Mouse (Mus musculus): ENCODE data around the gene Cga.

The Cga gene

DNA sequence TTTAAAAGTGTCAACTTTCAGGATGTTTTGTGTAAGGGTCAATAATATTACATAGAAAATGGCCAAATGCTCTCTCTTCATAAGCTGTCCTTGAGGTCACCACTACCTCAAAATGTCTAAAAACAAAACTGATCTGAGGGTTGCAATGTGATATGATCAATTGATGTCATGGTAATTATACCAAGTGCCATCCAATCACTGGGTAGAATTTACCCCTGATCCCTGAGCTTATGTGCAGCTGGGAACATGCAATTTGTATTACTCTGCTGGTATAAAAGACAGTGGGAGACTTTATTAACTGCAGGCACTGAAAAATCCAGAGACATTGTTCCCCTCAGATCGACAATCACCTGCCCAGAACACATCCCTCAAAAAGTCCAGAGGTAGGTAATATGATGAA lies at the start of gene Cga:
Cga (plus strand) TSS at position 301 of the 400 bp plus-strand sequence.
- DNase-seq (ENCODE audit: low read depth, low spot score): no peak

DNA sequence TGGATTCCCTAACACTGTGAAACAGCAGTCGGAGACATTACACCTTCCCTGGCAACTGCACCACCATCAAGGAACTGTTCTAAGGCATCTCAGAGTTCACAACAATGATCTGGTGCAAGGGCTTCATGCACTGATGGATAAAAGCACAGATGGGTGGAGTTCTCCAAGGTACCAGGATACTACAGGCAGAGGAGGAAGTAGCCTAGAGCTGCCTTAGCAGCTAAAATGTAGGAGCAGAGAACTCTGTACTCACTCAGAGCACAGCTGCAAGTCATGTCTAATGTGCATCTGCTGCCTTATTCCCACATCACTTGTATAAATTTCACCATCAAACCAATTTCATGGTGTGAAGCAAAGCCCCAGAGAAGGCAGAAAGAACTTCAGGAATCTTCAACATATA lies 49.7 kb upstream of the Cga start:
- no peak for DNase-seq (ENCODE audit: low read depth, low spot score)

DNA sequence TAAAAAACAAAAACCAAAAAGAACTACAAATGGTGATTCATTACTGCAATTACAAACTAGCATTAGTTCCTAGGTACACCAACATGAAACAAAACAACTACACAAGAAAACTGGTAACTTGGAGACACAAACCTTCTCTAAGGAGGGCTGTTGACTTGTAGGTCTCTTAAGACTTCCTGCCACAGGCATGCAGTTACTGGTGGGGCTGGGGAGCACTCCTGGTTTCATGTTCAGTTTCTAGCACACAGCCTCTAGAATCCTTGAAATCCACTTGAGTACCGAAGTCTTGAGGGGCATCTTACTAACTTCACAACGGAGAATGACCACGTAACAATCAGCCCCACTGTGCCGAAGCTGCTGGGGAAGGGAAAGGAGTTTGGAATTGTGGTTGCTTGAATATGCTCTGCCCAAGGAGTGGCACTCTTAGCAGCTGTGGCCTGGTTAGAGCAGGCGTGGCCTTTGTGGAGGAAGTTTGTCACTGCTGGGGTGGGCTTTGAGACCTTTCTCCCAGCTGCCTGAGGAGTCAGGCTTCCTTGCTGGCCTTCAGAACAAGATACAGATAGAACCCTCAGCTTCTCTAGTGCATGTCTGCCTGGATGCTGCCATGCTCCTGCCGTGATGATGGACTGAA lies 45.8 kb upstream of the Cga start:
- DNase-seq (ENCODE audit: low read depth, low spot score): no peak

DNA sequence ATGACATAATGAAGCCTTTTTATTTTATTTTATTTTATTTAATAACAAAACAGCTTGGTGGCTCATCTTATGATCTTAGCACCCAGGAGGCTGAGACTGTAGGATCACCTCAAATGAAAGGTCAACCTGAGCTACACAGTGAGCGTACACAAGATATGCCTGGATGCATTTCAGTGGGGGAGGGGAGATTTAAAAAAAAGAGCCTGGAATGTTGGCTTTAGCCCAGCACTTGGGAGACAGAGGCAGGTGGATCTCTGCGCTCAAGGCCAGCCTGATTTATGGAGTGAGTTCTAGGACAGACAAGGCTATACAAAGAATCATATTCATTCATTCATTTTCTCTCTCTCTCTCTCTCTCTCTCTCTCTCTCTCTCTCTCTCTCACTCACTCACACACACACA lies 43.4 kb upstream of the Cga start:
- DNase-seq (ENCODE audit: low read depth, low spot score): no peak

DNA sequence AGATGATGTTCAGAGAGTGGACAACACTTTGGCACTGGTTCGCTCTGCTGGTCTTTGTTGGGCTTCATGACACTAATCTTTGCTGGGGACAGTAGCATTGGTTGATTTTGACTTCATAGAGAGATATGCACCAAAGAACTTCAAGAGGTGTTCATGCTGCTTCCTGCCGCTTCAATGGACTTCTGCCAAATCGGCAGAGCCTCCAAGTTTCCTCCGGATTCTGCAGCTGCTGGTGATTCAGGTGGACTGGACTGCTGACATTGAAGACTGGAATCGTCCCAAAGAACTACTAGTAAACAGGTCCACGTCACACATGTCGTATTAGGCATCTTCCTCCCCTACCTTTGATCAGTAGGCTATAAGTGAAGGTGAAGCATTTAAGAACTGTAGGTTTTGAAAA lies 41.5 kb upstream of the Cga start:
- DNase-seq (ENCODE audit: low read depth, low spot score): peak; percentile 11

DNA sequence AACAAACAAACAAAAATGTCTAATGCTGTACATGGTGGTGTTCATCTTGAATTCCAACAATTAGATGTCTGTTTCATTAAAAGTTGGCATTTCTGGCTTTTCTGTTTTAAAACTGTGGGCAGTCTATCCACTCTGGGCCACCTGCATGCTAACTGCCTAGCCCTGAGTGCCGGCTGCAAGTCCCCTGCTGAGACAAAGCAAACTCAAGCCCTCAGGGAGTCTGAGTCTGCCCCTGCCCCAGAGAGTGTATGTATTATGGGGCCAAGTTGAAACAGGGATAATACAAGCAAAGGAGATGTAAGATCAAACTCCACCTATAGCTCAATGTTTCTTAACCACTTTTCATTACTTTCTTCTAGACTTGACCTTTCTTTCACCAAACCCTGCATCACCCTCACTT lies 37.6 kb upstream of the Cga start:
- no peak for DNase-seq (ENCODE audit: low read depth, low spot score)

DNA sequence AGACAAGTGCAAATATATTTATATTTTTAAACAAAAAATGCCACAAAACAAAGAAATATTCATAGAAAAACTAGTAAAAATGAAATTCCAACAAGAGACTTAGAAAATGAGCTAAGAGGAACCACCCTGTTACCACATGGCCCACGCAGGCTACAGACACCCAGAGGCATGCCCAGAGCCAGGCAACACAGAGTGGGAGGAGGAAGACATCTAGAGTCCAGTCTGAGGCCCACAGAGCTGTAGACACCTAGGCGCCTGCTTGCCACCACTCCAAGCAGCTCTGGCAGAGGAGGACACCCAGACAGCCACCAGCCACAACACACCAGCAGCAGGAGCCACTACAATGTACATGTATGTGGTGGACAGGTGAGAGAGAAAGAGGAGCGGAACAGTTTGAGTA lies 34.7 kb upstream of the Cga start:
- no peak for DNase-seq (ENCODE audit: low read depth, low spot score)

DNA sequence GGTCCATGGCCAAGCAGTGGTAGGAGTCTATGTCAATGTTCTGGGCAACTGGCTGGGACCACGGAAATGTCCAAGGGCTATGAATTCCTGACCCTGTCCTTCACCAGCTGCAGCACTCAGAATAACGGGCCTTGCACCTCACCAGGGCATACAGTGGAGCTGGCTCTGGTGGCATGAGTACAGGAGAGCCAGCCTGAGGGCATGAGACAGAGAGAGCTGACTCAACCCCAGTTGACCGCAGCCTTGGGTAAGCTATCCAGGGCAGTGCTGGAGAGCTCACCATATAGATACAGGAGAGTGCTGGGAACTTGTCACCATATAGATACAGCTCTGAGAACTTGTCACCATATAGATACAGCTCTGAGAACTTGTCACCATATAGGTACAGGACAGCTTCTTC lies 34.2 kb upstream of the Cga start:
- no peak for DNase-seq (ENCODE audit: low read depth, low spot score)

DNA sequence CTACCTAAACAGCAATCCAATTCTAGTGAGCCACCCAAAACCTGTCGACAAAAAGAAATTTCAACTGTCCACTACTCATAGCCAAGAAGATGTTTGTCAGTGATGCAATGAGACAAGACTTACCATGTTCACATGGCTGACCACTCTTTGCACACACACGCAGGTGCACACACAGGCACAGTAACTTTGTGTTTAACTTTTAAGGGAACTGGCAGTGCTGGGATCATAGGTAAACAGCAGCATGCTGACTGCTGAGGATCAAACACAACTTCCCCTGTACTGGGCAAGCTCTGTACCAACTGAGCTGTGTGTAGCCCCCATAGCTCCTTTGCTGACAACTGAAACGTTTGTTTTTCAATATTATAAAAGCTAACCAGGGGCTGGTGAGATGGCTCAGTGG lies 32.1 kb upstream of the Cga start:
- no peak for DNase-seq (ENCODE audit: low read depth, low spot score)

DNA sequence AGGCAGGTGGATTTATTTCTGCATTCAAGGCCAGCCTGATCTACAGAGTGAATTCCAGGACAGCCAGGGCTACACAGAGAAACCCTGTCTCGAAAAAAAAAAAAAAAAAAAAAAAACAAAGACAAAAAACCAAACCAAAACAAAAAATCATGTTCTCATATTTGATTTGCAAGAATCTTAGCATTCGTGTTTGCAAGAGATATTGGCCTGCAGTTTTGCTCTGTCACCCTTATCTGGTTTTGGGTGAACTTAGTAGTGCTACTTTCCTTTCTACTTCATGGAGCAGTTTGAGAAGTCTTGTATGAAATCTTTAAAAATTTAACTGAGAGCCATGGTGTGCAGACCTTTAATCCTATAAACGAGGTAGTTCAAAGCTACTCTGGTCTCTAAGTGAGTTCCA lies 23.8 kb upstream of the Cga start:
- DNase-seq (ENCODE audit: low read depth, low spot score): no peak

DNA sequence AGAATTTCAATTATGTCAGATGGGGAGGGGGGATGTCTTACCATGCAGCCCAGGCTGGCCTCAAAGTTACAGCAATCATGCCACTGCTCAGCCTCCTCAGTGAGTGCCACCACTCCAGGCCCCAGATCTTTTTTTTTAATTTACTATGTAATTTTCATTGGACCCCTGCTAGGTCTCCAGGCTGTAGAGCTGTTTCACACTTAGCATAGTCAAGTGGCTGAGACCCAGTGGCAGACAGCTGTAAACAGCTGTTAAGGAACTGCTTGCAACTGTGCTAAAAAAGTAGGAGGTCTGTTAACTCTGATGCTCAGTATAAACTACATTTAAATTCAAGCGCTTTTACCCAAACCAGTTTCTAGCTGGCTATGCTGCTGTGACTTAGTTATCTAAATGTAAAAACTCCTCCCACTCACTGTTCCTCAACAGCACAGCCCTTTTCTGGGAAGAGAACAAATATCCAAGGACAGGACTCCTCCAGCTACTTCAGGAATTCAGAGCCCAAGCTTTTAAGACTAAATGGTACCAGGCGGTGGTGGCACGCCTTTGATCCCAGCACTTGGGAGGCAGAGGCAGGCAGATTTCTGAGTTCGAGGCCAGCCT lies 20.6 kb upstream of the Cga start:
- DNase-seq (ENCODE audit: low read depth, low spot score): no peak

DNA sequence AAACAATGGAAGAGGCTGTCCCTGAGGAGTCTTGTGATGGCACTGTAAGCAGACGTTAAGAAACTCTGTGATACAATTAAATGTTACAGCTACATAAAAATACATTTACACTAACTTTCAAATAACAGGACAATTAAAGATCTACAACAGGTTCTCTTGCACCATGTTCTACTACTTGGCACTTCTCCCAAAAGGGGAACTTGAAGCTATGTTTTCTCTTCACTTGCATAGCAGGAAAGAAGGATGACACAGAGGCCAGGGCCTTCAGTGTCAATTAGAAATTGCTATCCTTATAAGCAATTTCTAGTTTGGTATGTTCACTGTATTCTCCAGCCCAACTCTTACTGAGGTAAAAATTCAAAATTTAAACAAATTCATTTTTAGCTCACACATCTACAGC lies 19.3 kb upstream of the Cga start:
- no peak for DNase-seq (ENCODE audit: low read depth, low spot score)

DNA sequence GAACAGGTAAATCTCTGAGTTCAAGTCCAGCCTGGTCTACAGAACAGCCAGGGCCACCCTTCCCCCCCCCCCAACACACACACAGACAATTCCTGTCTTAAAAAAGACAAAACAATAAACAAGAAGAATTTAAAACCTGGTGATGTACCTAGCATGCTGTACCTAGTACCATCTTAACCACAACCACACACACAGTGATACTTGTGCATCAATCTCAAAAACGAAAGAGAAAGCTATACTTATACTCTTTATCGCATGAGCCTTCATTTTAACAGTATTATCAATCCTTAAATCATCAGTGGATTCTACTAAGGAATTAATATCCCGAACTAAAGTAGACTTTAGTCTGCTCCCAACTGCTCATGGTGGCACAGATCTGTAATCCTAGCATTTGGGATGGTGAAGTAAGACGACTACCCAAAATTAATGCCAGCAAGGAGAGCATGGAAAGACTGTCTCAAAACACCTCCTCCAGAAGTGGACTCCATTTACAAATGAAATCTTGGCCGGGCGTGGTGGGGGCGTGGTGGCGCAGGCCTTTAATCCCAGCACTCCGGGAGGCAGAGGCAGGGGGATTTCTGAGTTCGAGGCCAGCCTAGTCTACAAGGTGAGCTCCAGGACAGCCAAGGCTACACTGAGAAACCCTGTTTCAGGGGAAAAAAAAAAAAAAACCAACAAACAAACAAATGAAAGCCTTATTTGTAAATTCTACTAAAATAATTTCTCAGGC lies 12.5 kb upstream of the Cga start:
- no peak for DNase-seq (ENCODE audit: low read depth, low spot score)

DNA sequence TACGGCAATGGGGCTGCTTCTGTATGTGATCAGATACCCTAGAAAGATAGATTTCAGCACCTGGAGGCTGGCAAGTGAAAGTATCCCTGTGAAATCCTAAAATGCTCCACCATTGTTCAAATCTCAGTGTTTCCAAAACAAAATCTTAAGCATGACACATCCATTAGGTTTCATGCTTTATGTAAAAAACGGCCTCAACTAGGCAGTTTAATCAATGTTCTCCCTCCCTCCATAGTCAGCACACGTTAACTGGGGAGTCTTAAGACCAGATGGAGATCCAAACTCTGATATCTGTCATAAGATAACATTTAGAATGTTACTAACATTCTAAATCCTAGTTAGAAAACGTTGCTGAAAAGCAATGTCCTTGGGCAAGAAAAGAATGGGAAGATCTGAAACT lies 11.7 kb upstream of the Cga start:
- no peak for DNase-seq (ENCODE audit: low read depth, low spot score)

DNA sequence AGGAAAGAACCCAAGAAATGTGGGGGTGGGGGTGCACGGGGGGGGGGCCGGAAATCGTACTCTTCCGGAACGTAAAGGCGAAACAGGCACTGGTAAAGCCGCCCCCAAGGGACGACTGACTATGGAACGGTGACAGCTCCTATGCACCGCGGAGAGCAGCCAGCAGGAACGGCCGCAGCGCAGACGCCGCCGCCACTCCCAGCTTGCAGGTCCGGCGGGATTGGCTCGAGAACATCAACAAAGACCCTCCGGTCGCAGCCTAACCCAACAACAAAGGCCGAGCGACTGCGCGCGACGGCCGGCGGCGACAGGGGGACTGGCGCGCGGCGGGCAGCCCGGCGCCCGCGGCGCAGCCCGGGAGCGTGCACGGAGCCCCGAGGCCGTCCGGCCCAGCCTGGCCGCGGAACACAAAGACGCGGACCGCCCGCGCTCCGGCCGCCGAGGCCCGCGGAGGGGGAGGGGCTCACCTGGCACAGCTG lies 11.2 kb upstream of the Cga start:
- peak; percentile 10 for DNase-seq (ENCODE audit: low read depth, low spot score)

DNA sequence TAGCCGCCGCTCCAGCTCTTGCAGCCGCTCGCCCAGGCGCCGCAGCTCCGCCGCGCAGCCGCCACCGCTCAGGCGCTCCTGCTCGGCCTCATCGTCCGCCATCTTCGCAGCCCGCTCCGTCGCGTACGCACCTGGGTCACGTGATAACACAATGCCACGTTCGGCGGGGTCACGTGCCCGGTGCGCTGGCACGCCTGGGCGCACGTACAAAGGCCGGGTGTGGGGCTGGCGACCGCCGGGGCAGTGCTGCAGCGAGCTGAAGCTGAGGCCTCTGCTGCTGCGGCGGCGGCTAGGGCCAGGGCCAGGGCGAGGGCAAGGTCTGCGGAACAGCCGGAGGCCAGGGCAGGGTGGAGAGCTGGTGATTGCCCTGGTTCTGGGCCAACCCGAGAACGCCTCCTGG lies 10.8 kb upstream of the Cga start, which contains the start of gene Zfp292:
Zfp292 (minus strand) TSS at position 143 of the 400 bp plus-strand sequence.
- peak; percentile 86 for DNase-seq (ENCODE audit: low read depth, low spot score)

DNA sequence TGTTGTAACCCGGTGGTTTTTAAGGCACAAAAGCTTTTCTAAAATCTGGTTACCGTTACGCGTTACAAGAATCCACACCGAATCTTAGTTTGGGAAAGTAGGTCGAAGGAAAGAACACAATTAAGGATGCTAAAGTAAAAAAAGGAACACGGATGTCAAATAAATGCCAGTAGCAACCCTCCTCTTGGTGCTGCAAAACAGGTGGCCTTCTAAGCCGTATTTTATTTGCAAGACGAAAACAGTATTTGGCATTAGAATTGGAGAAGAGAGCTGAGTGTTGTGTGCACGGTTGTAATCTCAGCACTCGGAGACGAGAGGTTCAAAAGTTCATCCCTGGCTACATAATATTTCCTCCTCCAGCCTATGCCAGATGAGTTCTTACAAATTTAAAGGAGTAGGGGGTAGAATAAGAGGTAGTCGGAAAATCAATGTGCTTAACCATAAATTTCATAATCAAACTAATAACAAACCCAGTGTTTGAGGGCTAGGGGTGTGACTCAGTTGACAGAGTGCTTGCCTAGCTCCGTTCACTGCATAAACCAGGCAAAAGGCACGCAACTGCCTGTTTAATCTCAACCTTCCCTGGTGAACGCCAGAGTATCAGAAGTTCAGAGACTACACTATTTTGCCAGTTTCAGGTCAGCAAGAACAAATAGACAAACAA lies 10.1 kb upstream of the Cga start:
- DNase-seq (ENCODE audit: low read depth, low spot score): no peak

DNA sequence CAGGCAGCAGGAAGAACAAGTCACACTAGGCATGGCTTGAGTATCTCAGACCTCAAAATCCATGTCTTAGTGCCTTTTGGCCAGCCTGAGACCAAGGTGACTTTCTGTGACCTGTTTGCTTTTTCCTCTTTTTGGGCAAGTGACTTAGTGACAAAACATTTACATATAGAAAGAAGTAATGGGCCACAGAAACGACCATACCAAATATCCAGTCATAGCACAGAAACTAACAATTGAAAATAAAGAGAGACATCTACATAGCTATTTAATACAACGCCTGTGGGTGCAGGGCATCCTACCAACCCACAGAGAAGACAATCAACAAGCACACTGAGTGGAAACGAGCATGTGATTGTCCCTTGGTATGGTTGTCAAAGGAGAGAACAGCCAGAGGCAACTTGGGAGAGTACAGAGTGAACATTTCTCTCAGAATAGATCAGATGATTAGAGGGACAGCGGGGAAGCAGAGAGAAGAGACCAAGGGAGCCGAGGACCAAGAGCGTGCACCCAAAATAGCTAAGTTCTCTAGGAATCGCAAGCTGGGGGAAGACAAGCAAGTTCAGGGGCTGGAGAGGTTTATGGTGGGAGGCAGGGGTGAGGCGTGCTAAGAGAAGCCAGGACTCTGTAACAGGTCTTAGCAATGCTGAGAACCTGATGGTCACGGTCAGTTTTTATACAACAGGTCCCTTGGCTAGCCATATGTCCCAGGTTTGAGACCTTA lies 7.8 kb upstream of the Cga start:
- no peak for DNase-seq (ENCODE audit: low read depth, low spot score)

DNA sequence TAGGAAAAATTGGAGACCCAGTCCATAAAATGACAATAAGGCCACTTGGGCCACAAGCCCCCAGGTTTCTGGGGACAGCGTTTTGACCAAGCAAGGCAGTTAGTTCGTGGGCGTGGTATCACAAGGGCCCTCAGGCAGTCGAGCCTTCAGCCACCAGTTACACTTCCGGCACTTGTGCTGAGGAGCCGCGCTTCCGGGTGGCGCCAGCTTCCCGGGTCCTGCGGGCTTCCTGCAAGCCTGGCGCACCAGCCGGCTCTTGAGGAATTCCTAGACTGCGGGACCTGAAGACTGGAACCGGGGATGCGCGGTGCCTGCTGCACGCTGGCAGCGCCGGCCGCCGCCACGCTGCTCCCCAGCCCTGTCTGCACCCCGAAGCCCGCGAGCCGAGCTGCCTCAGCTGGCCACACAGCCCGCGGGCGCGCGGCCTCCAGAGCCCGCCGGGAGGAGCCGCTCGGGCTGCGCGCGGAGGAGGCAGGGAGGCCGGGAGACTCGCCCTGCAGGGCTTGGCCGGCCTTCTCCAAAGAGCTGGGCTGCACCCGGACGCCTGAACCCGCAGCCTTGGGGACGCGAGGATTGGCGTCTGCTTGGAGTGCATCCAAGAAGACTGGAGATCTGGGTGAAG lies 7.0 kb upstream of the Cga start:
- peak; percentile 67 for DNase-seq (ENCODE audit: low read depth, low spot score)

DNA sequence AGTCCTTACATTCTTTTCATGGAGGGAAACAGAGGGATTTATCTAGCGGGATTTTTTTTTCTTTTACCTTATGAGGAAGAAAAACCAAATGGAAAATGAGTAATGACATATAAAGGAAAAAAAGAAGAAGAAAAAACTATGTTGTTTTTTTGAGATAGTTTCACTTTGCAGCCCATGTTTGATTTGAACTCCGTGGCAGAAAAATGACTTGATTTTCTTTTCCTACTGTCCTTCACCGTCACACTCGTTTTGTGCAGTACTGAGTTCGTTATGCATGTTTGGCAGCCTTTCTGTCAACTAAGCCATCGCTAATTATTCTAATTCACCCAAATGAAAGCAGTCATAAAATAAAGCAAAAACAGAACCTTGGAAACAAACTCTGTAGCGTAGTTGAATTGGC lies 6.3 kb upstream of the Cga start:
- DNase-seq (ENCODE audit: low read depth, low spot score): no peak

DNA sequence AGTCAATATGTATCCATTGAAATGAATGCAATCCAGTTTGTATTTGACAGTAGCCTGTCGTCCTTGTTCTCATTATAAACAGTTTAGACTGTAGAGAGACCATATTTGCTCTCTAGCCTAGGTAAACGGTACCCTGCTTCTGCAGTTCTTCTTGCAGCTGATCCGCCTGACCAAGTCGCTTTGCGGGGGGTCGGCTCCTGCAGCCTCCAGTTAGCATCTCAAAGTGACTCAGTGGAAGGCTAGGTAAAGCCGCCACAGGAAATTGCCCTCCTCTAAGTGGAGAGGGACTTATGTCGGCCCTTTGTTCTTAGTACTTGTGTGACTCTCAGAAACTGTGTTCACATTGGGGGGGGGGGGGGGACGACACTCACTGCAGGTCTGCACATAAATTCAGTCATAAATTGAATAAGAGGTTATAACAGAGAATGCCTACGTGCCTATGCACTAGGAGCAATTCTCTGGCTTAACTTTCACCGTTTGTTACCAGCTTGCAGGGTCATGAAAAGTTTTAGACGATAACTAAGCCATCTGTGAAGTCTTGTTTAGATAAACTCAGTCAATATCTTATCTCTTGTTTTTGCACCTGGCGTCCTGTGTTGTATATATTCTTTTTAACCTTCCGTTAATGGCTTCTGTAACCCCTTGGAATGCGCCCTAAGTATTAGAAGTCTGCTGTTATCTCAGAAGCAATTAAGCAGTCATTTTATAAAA lies 4.3 kb upstream of the Cga start:
- DNase-seq (ENCODE audit: low read depth, low spot score): no peak

All from skeletal muscle tissue, adult 2 months (tissue).